Mouse (Mus musculus): ENCODE results near the gene Tomt. TPM values are rescaled to one million over a fixed set of nuclear protein-coding genes. Genes with fewer than 3 reads are reported as not detected.

Tomt gene
- total and polyA plus RNA-seq, 3 experiments = not detected

DNA sequence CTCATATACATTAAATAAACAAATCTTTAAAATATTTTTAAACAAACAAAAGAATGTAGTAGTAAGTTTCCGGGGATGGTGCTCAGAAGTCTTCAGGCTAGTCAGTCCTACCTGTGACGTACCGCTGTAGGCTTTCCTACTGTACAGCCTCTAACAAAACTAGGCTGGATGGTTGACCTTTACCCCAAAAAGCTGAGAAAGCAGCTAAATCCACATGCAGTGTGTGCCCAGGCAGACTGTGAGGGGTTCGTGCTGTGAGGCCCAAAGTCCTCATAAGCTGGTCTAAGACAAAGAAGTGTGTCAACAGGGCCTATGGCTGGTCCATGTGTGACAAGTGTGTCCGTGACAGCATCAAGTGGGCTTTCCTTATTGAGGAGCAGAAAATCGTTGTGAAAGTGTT lies 53.3 kb downstream of the Tomt start:
- no peak overlapping the region for H3K27ac ChIP-seq
- TF ChIP-seq POLR2A (IDR thresholded peaks at IDR 0.05; ENCODE audit: insufficient read depth, low read depth, low read length) (no peak), CTCF (IDR thresholded peaks at IDR 0.05) (no peak), EP300 (IDR thresholded peaks at IDR 0.05; ENCODE audit: insufficient read depth, low read depth, low read length) (no peak)
- no peaks in the 10 kb centered on the region for H3K36me3 ChIP-seq (ENCODE audit: control insufficient read depth, insufficient read depth, low read length)
- no peak overlapping the region for H3K9ac ChIP-seq (ENCODE audit: low read depth, low read length)
- no peaks in the 10 kb centered on the region for H3K79me2 ChIP-seq (replicated peaks; ENCODE audit: control insufficient read depth, insufficient read depth, low read length)
- H3K4me1 ChIP-seq (ENCODE audit: control insufficient read depth, insufficient read depth, low read length) = peaks cover 2% of the 10 kb centered on the region; the same call in 1 of the 2 replicates
- no peaks in the 10 kb centered on the region for H3K27me3 ChIP-seq (ENCODE audit: control insufficient read depth, insufficient read depth, low read length)
- no peak for DNase-seq
- no peak overlapping the region for H3K4me3 ChIP-seq
- intact Hi-C loops (cut with DNase I) = no loop called here
- 87% methylated on average over 6 of the region's 6 CpGs for WGBS

DNA sequence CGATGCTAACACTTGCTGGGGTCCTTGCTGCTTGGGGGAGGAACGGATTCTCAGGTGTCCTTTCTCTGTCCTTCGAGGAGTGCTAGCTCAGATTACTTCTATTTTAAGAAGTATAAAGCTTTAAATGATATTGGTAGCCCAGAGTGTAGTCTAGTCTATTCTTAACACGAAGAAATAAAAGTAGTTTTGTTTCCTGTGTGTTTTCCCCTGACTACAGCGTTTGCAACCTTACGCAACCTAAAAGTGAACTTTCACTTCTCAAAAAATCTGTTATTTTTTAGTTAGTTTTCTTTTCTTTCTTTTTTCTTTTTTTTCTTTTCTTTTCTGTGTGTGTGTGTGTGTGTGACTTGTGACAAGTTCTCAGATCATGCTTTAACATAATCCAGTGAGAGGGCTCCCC lies 54.5 kb downstream of the Tomt start:
- TF ChIP-seq CTCF (IDR thresholded peaks at IDR 0.05) = no peak
- TF ChIP-seq EP300 (IDR thresholded peaks at IDR 0.05; ENCODE audit: insufficient read depth, low read depth, low read length) = no peak
- no peak for TF ChIP-seq POLR2A (IDR thresholded peaks at IDR 0.05; ENCODE audit: insufficient read depth, low read depth, low read length)
- H3K27ac ChIP-seq = no peak overlapping the region
- 61% methylated on average over 6 of the region's 6 CpGs for WGBS
- DNase-seq = no peak
- no peaks in the 10 kb centered on the region for H3K27me3 ChIP-seq (ENCODE audit: control insufficient read depth, insufficient read depth, low read length)
- peaks cover 2% of the 10 kb centered on the region; the same call in 1 of the 2 replicates for H3K4me1 ChIP-seq (ENCODE audit: control insufficient read depth, insufficient read depth, low read length)
- no peaks in the 10 kb centered on the region for H3K79me2 ChIP-seq (replicated peaks; ENCODE audit: control insufficient read depth, insufficient read depth, low read length)
- no peak overlapping the region for H3K9ac ChIP-seq (ENCODE audit: low read depth, low read length)
- intact Hi-C loops (cut with DNase I) = no loop called here
- no peak overlapping the region for H3K4me3 ChIP-seq
- no peaks in the 10 kb centered on the region for H3K36me3 ChIP-seq (ENCODE audit: control insufficient read depth, insufficient read depth, low read length)

Small RNAs within 50 kb of the gene (microRNA-seq; reads per million reads assigned to microRNA genes)
- 0 reads per million in 2 experiments for gene Gm22655

Other genes with a start within 250 kb of the Tomt start
- 10 to 100 TPM; 72.6 to 79.2 TPM for gene Clpb, start 242.7 kb downstream of the Tomt start, total RNA-seq (2021)
- 57.3 and 77.1 TPM in 2 replicates for gene Clpb, start 242.7 kb downstream of the Tomt start, polyA plus RNA-seq (2012; rRNA removed)
- under 1 TPM; 0.14 to 0.34 TPM for gene Phox2a, start 88.0 kb downstream of the Tomt start, total RNA-seq (2021)
- gene Phox2a, start 88.0 kb downstream of the Tomt start, polyA plus RNA-seq (2012; rRNA removed) = 0.20 and 0.33 TPM in 2 replicates
- 100 to 1,000 TPM; 146 to 164 TPM for gene Inppl1, start 68.1 kb downstream of the Tomt start, total RNA-seq (2021)
- 170 and 177 TPM in 2 replicates for gene Inppl1, start 68.1 kb downstream of the Tomt start, polyA plus RNA-seq (2012; rRNA removed)
- 1 to 10 TPM; 5.2 to 6.0 TPM for gene Folr2, start 49.2 kb downstream of the Tomt start, total RNA-seq (2021)
- 23.1 and 29.8 TPM in 2 replicates for gene Folr2, start 49.2 kb downstream of the Tomt start, polyA plus RNA-seq (2012; rRNA removed)
- gene Anapc15, start 42.6 kb downstream of the Tomt start, total RNA-seq (2021) = 10 to 100 TPM; 18.4 to 20.3 TPM
- gene Anapc15, start 42.6 kb downstream of the Tomt start, polyA plus RNA-seq (2012; rRNA removed) = 24.2 and 27.9 TPM in 2 replicates
- not detected for gene Folr1, start 35.6 kb downstream of the Tomt start, total RNA-seq (2021)
- gene Folr1, start 35.6 kb downstream of the Tomt start, polyA plus RNA-seq (2012; rRNA removed) = 0.39 and 2.1 TPM in 2 replicates
- 100 to 1,000 TPM; 104 to 125 TPM for gene Lamtor1, start 455 bp downstream of the Tomt start, total RNA-seq (2021)
- 244 and 272 TPM in 2 replicates for gene Lamtor1, start 455 bp downstream of the Tomt start, polyA plus RNA-seq (2012; rRNA removed)
- 1 to 10 TPM; 3.0 to 4.5 TPM for gene Lrrc51, start 27.5 kb upstream of the Tomt start, total RNA-seq (2021)
- gene Lrrc51, start 27.5 kb upstream of the Tomt start, polyA plus RNA-seq (2012; rRNA removed) = 7.5 and 11.6 TPM in 2 replicates
- 10 to 100 TPM; 88.3 to 93.8 TPM for gene Numa1, start 27.8 kb upstream of the Tomt start, total RNA-seq (2021)
- gene Numa1, start 27.8 kb upstream of the Tomt start, polyA plus RNA-seq (2012; rRNA removed) = 53.3 and 63.3 TPM in 2 replicates
- gene Il18bp, start 112.3 kb upstream of the Tomt start, total RNA-seq (2021) = 10 to 100 TPM in 1 of 2 experiments, 1 to 10 TPM in 1; 8.6 to 12.3 TPM
- gene Il18bp, start 112.3 kb upstream of the Tomt start, polyA plus RNA-seq (2012; rRNA removed) = 14.4 and 21.8 TPM in 2 replicates
- gene Rnf121, start 159.1 kb upstream of the Tomt start, total RNA-seq (2021) = 10 to 100 TPM; 20.7 to 23.9 TPM
- 21.3 and 33.9 TPM in 2 replicates for gene Rnf121, start 159.1 kb upstream of the Tomt start, polyA plus RNA-seq (2012; rRNA removed)
- gene Xndc1, start 159.2 kb upstream of the Tomt start, total RNA-seq (2021) = 1 to 10 TPM; 5.7 to 6.5 TPM
- gene Xndc1, start 159.2 kb upstream of the Tomt start, polyA plus RNA-seq (2012; rRNA removed) = 11.2 and 18.6 TPM in 2 replicates
- gene Xntrpc, start 159.4 kb upstream of the Tomt start, total RNA-seq (2021) = under 1 TPM; 0.81 to 0.98 TPM
- 1.2 and 2.4 TPM in 2 replicates for gene Xntrpc, start 159.4 kb upstream of the Tomt start, polyA plus RNA-seq (2012; rRNA removed)
- gene Trpc2, start 176.8 kb upstream of the Tomt start, total RNA-seq (2021) = under 1 TPM in 1 of 2 experiments, not detected in 1; 0.23 TPM
- gene Trpc2, start 176.8 kb upstream of the Tomt start, polyA plus RNA-seq (2012; rRNA removed) = 0.70 and 1.2 TPM in 2 replicates
- 100 to 1,000 TPM; 242 to 279 TPM for gene Art1, start 195.4 kb upstream of the Tomt start, total RNA-seq (2021)
- gene Art1, start 195.4 kb upstream of the Tomt start, polyA plus RNA-seq (2012; rRNA removed) = 251 and 293 TPM in 2 replicates
- 10 to 100 TPM; 15.7 to 18.3 TPM for gene Art5, start 203.1 kb upstream of the Tomt start, total RNA-seq (2021)
- 13.8 and 13.9 TPM in 2 replicates for gene Art5, start 203.1 kb upstream of the Tomt start, polyA plus RNA-seq (2012; rRNA removed)
- gene Chrna10, start 210.5 kb upstream of the Tomt start, total RNA-seq (2021) = not detected
- 0.21 TPM in 1 of 2 replicates, not detected in the other for gene Chrna10, start 210.5 kb upstream of the Tomt start, polyA plus RNA-seq (2012; rRNA removed)